Mouse (Mus musculus): Measurements from ENCODE around the gene Pak6.
A peak's percentile ranks its signal among the peaks of the same experiment; 100 is the strongest.

Pak6 gene

GRCm38 (mm10) chr2:118700179-118701062 is 37.3 kb downstream of the Pak6 start:
- peak; percentile 66 for DNase-seq

DNA sequence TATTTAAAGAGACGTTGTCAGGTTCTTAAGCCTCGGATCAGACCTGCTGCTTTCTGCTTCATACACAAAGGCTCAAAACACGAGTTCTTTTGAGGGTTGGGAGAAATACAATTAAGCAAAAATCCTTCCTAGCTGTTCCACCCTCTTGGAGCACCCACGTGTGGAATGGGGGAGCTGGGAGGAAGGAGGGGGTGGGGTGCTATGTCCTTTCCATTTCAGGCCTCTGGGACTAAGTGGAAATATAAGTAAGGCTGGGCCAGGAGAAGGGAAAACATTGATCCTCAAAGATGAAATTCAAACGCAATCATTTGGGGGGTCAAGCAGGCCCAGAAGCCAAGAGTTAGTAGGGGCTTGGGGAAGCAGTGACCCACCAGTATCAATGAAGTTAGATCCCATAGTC is 38.1 kb downstream of the Pak6 start:
- no peak for DNase-seq

DNA sequence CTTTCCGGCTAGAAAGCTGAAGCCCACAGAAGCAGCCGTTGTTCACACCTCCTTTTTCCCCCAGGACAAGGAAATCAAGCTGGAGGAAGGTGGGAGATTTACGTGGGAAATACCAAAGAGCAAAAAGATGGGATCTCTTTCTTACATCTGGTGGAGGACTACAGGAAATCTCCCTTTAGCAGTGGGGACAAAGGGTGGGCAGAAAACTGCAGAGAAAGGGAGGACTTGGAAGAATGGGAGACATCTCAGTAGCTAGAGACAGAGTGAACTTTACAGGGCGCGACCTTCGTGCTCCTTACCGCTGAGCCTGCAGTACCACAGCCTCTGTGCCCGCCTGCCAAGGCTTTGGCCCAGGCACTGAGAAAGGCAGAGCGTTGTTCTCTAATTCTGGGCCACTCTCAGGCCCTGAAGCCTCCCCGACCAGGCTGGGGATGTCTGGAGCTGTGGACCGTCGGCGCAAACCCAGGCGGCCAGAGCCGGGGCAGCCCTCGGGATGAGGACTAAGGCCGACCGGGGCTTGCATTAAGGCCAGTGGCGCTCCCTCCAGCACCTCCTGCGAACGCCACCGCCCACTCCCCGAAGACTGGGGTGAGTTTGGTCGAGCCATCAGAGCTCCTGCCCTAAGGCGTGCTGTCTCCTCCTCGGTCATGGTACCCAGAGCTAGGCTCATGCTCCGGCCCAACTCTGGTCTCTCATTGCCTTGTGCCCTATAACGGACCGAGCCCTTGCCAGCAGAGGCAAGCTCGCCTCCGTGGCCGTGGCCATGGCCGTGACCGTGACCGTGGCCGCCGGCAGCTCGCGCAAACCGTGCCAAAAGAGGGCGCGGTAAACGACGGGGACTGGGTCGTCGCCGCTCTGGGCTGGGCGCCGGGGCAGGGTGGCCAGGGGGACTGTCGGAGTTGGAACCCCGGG is 39.1 kb downstream of the Pak6 start:
- DNase-seq = no peak

DNA sequence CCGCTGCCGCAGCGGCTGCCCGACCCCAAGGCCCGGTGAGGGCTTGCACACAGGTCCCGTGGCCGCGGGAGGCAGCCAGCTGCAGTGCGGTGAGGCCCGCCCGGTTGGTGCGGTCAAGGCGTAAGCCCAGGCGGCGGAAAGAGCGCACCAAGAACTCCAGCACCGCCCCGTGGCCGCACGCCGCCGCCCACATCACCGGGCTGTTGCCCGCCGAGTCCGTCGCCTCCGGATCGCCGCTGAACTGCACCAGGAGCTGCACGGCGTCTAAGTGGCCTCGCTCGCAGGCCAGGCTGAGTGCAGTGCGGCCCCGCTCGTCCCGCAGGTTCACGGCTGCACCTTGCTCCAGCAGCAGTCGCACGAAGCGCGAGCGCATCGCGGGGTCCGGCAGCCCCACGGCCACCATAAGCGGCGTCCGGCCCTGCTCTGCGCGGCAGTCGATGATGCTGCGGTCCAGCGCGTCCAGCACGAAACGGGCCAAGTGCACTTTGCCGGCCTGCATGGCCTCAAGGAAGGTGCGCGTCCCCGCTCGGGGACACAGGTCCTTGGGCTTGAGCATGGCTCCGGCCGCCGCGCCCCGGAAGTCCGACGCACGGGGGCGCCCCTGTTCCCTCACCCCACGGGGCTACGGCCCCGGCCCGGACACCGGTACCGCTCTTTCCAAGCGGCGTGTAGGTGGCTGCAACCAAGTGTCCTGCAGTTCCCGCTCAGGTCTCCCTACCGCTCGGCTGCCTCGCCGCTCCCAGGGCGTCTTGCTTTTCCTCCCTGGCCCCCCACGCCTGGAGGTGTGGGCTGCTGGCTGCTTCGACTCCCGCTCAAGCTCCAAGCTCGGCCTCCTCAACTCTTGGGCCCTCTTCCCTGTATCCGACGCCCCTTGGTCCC is 40.0 kb downstream of the Pak6 start:
- no peak for DNase-seq

DNA sequence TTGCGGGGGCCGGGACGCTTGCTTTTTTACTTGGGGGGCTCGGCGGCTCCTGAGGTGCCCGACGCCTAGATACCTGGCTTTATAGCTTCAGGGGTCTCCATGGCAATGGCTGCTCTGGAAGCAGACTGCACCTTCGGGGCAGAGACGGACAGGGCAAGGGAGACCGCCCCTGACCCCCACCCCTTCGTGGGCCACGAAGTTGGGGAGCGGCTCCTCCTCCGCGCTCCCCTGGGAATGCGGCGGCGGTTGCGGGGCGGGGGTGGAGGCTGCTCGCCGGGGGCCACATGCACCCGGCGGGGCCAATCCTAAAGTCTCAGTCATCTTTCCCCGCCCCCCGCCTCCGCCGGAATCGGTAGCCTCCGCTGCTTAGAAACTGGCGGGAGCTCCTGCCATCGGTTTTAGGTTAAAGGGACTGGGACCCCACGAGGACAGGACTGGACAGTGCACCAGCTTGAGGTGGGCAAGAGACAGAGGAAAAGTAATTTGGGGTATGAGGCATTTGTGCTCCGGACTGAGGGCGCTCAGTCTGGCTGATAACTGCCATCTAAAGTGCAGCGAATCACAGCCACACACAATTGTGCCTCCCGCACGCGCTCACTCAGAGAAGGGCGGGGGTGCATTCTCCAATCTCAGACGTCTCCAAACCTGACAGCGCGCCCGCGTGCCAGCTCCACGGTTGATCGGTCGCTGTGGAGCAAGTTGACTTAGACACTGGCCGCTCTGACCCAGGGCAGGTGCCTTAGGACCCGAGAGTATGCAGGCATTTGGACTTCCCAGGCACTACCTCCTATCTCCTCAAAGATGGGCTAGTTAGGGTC is 41.0 kb downstream of the Pak6 start, which contains the start of gene Ankrd63:
Gene Ankrd63 (minus strand): TSS at position 51 of the 818 bp plus-strand sequence.
- peak; percentile 73 for DNase-seq

DNA sequence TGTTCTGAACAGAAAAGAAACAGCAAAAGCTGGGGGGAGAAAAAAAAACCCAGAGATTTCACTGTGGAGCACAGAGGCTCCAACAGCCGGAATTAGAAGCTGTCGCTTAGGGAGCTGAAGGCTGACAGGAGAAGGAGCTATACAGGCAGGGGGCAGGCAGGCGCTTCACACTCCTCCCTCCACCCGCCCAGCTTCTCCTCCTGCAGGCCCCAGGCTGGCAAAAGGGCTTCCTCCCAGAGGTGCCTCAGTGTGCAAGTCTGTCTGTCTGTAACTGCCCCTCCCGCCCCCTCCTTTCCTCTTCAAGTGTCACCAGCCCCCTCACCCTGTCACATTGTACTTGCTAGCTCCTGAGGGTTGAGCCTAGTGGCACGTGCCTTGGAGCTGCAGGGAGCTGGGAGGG is 43.3 kb downstream of the Pak6 start:
- DNase-seq = peak; percentile 60

- no peak for DNase-seq
Measured at GRCm38 (mm10) chr2:118708472-118708871, 45.4 kb downstream of the Pak6 start.

DNA sequence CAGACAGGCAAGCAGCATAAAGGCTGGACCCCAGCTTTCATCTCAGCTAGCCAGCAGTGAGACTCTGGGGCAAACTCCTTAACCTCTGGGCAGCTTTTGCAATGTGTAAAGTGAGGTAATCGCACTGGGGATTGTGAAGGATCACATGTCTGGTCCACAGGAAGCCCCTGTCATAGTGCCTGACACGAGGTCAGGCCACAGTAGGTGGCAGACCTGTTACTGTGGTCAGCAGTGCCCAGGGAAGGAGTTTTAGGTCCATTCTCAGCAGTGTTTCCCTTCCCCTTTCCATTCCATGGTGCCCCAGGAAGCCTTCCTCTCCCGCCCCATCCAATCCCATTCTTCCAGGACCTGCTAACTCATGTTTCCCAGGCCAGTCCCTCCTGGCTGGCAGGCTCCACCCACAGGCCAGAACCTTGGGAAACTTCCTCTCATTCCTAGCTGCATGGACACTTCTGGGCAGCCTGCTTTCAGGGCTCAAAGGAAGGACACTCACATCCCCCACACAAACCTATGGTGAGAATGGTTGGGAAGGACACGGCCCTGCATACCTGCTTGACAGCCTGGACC is 46.6 kb downstream of the Pak6 start:
- no peak for DNase-seq

- DNase-seq = peak; percentile 63
Measured at GRCm38 (mm10) chr2:118711038-118711494, 48.0 kb downstream of the Pak6 start.

DNA sequence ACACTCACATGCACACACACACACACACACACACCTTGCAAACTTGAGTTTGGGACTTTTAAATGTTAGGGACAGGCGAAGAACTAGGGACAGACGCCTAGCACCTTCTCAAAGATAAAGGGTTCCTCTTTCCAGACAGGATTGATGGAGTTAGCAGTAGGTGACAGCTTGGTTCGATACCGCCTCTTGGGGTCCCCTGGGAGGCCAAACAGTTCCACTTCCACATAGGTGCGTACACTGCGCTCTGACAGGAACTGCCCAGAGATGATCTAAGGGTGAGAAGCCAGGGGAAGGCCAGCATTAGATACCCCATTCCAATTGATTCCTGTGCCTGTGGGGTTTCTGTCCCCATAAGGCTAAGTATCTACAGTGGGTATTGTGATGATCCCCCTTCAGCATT is 50.5 kb downstream of the Pak6 start:
- DNase-seq = no peak

GRCm38 (mm10) chr2:118714230-118714629 is 51.1 kb downstream of the Pak6 start:
- DNase-seq = peak; percentile 88

- no peak for DNase-seq
Measured at GRCm38 (mm10) chr2:118716677-118717076, 53.6 kb downstream of the Pak6 start.

GRCm38 (mm10) chr2:118723693-118724486 is 60.8 kb downstream of the Pak6 start:
- no peak for DNase-seq

DNA sequence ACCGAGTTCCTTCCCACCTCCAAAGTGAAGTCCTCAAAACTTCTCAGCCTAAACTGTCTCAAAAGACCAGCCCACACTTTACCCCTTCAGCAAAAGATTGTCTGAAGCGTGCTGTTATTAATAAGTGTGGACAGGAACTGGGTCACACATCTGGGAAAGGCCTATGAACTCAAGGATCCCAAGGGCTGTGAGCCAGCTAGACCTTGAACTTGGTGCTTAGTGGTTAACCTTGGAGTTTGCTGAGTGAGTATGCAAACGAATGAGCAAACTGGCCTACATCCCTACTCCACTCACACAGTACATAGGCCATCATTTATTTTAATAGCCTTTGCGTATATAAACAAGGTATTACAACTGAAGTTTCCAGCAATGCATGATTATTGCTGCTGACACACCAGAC is 62.4 kb downstream of the Pak6 start:
- no peak for DNase-seq

GRCm38 (mm10) chr2:118726873-118727272 is 63.8 kb downstream of the Pak6 start:
- no peak for DNase-seq

GRCm38 (mm10) chr2:118727911-118728310 is 64.8 kb downstream of the Pak6 start:
- DNase-seq = no peak

GRCm38 (mm10) chr2:118728337-118728736 is 65.2 kb downstream of the Pak6 start, which contains the start of gene Plcb2:
TSS of gene Plcb2 (minus strand) at chr2:118728438.
- no peak for DNase-seq

DNA sequence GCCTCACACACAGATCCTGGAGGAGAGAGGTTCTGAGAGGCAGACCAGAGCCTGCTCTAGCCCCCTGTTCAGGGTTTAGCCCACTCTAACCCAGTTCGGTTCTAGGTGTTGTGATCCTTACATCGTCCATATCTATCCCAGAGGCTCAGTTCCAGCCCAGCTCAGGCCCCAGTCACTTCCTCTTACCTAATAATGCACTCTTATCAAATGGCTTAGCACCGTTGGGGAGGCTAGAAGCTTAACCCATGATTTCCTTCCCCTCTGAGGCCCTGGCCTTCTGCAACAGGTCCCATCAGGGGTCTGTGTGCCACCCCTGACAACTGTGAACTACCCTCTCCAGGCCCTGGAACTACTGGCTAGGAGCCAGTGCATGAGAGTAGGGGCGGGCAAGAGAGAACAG is 66.1 kb downstream of the Pak6 start:
- no peak for DNase-seq

GRCm38 (mm10) chr2:118729816-118730621 is 66.9 kb downstream of the Pak6 start:
- no peak for DNase-seq

- peak; percentile 80 for DNase-seq
Measured at GRCm38 (mm10) chr2:118730622-118730915, 67.5 kb downstream of the Pak6 start.

All from right cerebral cortex, adult 18-20 months (tissue).